Mouse (Mus musculus): ENCODE results near the gene Snw1.
"Not testable (repeated sequence)": the region's sequence is repeated elsewhere in the genome, so short reads cannot be mapped to it uniquely, and the experiment has no call there.

The Snw1 gene

DNA sequence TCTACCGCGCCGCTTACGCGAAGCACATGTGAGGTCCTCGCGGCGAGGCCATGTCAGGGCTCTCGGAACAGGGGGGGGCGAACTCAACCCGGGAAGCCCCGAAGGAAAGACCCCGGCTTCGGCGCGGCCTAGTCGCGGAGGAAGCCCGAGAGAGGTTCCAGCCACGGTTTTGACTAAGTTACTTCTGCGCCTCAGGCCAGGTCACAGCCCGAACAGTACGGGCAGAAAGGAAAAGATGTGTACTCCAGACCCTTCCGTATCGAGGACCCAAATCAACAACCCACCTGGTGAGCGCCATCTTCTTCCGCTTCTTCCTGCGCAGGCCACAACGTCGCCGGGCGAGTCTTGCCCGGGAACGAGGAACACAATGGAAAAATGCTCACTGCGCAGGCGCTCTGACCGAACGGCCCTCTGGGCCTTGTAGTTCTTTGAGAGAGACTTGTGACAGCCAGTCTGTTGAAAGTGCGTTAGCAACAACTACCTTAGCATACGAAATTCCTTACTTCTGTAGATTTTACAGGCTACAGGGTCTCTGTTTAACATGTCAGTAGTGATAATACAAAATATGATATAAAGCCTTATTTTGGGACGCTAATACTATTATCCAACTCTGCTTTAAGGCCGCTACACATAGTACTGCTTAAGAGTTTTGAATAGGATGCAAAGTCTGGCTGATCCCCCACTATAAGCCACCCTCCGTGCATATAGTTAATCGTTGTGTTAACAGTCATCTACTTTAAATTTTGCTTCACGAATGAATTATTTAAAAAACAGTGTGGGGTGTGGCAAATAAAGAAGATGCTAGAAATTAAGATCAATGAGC is at the start of gene Snw1:
Gene Snw1 (minus strand): TSS at position 311 of the 823 bp plus-strand sequence.
- DNase-seq, result peak; percentile 93

DNA sequence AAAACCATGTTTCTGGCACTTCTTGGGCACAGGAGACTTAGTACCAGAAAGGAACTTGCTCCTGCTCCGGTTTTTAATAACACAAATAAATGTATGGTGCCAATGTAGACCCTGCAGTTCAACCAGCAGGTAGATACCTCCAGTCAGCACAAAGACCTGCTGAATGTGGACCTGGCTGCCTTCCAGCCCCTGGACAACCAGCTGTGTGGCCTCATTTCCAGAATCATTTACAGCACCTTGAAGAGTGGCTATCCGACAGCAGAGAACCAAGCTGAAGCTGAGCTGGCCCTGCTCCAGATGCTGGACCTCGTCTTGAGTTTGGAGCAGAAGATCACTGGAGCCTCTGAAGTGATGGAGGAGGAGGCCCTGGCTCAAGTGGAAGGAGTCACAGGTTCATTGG is 47.5 kb upstream of the Snw1 start:
- not testable (repeated sequence) for DNase-seq

DNA sequence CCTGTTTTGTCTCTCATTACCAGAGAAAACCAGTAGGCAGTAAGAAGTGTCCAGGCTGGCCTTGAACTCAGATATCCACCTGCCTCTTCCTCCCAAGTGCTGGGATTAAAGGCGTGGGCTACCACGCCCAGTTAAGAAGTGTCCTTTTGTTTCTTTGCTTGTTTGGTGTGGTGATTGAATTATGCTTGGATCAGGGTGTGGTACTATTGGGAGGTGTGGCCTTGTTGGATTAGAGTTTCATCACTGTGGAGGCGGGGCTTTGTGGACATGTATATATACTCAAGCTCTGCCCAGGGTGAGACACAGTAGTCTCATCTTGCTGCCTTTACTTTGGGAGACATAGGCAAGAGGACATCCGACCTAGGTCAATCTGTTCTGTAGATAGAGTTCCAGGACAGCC is 41.9 kb upstream of the Snw1 start, which contains the start of gene Gm8300:
Gene Gm8300 (plus strand): TSS at position 301 of the 400 bp plus-strand sequence.
- DNase-seq, result not testable (repeated sequence)

DNA sequence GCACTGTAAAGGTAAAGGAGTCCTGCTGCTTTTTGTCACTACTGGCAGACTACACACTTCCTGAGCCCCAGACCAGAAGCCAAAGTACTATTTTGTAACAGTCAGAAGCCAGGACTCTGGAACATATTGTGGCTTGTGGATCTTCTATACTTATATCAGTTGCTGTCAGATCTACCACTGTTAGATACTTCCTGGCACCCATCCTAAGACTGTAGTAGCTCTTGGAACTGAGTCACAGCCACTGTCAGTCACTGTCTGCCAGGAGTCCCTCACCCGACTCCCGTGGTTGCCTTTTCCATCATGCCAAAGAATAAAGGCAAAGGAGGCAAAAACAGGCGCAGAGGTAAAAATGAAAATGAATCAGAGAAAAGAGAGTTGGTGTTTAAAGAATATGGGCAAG is 22.3 kb upstream of the Snw1 start, which contains the start of gene Gm5788:
Gene Gm5788 (plus strand): TSS at position 301 of the 400 bp plus-strand sequence.
- DNase-seq, result not testable (repeated sequence)

DNA sequence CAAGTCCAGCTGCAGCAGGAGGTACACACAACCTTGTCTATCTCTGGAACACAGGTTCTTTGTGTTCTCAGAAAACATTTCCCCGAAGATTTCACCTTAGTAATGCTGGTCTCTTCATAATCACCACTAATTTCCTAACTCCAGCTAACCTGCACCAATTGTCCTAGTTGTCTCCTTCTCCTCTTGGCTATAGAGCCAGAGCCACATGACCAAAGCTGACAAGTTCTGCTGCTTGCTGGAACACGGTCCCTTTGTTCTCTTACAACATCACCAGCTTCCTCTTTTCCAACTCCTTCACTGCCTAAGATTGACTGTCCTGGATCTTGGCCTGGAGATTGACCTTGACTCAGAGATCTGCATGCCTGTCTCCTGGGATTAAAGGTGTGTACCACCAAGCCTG is 16.6 kb upstream of the Snw1 start:
- not testable (repeated sequence) for DNase-seq

DNA sequence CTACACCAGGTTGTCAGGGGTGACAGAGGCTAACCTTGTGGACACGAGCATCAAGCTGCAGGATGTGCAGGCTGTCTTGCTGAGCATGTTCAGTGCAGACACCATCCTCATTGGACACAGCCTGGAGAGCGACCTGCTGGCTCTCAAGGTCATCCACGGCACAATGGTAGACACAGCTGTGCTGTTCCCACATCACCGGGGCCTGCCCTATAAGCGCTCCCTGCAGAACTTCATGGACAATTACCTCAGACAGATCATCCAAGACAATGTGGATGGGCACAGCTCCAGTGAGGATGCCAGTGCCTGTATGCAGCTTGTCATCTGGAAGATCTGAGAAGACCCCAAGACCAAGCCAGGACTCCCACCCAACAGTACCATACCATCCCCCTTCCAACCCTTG is 10.4 kb upstream of the Snw1 start:
- not testable (repeated sequence) for DNase-seq

DNA sequence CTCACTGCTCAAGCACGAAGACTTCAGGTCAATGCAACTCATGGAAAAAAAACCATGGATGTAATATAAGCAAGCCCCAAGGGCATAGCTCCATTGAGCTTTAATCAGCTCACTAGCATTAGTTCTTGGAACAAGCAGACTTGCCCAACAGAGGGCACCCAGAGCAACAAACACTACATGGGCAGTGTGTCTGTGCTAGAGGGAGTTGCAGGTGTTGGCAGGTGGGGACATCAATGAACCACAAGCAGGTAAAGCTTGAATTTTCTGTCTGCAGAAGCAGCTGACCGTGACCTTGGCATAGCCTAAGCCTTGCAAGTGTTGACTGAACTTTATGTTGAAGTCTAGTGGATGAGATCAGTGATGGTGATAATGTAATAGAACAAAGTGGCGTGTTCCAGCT is 2.7 kb upstream of the Snw1 start:
- DNase-seq, result no peak

DNA sequence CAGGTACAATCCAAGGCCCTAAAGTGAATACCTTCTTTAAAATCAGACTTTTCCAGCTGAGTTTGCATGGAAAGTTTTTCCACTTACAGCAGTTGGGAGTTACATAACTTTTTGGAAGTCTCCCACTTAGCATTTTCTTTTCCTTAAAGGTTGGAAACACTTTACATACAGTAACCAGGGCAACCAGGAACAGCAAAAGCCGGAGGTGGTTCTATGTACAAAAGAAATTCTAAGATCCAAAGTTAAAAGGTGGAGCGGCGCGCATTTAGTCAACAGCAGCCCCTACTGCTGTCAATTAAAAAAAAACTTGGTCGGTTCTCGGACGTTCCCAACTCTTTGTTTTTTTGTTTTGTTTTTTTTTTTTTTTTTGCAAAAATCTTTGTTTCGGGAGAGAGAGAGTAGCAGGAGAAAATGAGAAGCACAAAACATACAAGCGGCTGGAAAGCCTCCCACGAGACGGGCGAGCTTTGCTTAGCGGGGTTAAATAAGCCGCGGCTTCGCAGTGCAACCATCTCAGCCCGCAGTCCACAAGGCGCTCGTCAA is 582 bp downstream of the Snw1 start:
- peak in 1 of 2 experiments; percentile 11 for DNase-seq

DNA sequence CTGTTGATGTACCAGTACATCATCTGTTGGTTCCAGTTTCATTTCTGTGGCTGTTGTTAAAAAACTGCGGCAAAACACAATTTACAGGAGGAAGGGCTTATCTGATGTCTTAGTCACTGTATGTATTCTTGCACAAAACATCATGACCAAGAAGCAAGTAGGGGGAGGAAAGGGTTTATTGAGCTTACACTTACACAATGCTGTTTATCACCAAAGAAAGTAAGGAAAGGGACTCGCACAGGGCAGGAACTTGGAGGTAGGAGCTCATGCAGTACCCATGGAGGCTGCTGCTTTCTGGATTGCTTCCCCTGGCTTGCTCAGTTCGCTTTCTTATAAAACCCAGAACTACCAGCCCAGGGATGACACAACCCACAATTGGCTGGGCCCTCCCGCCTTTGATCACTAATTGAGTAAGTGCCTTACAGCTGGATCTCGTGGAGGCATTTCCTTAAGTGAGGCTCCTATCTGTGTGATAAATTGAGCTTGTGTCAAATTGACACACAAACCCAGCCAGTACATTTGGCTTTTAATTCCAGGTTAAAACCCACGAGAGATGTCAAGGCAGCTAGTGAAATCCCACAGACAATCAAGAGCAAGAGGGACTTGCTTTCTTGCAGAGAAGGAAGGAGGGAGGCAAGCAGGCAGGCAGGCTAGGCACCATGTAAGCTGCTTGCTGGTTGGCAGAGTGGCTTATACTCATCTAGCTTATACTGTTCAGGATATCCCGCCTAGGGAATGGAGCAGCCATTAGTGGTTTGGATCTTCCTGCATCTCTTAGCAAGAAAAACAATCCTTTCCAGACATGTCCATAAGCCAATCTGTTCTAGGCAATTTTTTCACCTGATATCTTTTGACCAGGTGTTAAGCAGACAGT is 1.6 kb downstream of the Snw1 start:
- no peak for DNase-seq

DNA sequence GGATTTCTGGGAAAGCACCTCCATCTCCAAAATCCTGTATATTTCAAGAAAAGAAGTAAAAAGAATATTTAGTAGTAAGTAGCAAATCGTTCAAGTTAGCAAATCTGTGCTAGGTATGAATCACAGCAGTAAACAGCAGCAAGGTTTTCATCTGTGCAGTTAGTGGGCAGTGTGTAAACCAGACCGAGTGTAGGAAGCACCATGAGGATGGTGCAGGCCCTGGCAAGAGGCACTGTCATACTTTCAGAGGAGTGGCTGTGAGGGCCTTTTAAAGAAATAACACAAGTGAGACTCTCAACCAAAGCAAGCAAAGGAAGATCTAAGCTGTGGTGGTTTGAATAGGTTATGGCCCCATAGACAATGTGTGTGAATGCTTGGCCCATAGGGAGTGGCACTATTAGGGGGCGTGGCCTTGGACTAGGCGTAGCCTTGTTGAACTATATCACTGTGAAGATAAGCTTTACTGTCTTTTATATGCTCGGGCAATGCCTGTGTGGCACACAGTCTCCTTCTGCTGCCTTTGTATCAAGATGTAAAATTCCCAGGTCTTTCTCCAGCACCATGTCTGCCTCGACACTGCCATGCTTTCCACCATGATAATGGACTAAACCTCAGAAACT is 7.3 kb downstream of the Snw1 start:
- no peak for DNase-seq

DNA sequence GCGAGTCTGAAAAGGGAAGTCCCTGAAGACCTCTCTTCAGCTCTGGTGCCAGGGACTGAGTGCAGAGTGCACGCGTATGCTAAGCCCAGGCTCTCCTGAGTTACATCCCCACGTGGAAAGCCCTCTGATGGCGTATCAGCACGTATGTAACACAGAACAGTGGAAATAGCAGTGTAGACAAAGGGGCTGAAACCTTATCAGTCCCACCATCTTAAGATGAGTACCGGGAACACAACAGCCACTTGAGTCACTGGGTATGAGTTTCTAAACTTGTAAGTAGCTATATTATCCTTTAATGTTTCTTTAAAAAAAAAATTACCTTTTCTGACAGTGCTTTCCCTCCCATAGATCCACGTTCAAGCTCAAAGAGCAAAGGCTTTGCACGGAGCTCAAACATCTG is 22.6 kb downstream of the Snw1 start:
- DNase-seq, result no peak

DNA sequence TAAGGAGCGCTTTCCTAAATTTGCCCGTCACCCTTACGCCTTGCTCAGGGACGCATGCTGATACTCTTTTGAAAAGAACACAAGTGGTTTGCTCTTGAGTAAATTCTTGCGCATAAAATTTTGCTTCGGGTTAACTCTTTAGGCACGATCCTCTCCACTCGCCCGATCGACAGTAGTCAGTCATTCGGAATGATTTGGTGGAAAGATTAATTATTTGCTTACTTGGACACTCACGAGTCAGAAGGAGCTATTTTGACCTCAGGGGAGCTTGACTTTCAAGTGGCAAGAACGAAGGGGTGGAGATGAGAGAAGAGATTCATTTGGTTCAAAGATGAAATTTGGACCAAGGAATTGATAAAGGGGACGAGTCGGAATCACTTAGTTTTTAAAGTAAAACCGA is 27.9 kb downstream of the Snw1 start:
- DNase-seq, result no peak

DNA sequence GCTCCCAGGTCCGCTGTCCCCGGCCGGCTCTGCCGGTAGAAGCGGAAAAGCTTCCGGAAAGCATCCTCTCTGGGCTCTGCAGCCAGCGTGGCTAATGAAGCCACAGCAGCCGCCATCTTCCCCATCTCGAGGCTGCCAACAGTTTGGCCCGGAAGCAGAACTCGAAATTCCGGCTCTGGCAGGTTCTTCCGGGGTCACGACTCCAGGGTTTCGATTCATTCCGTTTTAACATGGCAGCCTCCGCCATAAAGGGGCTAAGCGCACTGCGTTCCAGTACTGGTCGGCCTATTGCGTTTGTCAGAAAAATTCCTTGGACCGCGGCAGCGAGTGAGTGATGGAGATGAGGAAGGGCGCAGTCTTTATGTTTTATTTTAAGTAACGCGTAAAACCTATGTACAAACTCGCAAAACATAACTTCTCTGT is 28.4 kb downstream of the Snw1 start, which contains the start of the genes Slirp and Alkbh1:
Gene Slirp (plus strand): TSS at position 197 of the 423 bp plus-strand sequence.
Gene Alkbh1 (minus strand): TSS at position 318 of the 423 bp plus-strand sequence.
- peak; percentile 88 to 89 for DNase-seq

DNA sequence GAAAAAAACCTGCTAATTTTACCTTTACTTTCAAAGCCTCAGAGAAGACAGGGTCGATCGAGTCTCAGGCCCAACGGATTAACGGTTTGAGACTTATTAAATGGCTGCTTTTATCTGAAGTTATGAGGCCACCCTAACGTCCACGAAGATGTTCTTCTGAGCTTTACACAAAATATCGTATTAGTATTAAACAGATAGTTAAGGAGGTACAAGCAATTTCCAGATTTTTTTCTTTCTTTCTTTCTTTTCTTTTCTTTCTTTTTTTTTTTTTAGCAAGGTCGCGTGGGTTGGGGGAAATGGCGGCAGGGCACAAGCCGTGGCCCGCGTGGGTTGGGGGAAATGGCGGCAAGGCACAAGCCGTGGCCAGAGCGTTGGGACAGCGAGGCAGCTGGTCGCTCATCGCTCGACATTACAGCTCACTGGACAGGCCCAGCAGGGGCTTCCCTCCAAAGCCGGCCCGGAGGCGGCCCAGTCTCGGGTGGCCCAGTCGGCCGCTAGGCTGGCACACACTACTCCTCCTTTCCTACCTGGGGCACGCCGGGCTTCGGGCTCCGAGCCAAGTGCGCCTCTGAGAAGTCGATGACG is 28.9 kb downstream of the Snw1 start:
- no peak for DNase-seq

DNA sequence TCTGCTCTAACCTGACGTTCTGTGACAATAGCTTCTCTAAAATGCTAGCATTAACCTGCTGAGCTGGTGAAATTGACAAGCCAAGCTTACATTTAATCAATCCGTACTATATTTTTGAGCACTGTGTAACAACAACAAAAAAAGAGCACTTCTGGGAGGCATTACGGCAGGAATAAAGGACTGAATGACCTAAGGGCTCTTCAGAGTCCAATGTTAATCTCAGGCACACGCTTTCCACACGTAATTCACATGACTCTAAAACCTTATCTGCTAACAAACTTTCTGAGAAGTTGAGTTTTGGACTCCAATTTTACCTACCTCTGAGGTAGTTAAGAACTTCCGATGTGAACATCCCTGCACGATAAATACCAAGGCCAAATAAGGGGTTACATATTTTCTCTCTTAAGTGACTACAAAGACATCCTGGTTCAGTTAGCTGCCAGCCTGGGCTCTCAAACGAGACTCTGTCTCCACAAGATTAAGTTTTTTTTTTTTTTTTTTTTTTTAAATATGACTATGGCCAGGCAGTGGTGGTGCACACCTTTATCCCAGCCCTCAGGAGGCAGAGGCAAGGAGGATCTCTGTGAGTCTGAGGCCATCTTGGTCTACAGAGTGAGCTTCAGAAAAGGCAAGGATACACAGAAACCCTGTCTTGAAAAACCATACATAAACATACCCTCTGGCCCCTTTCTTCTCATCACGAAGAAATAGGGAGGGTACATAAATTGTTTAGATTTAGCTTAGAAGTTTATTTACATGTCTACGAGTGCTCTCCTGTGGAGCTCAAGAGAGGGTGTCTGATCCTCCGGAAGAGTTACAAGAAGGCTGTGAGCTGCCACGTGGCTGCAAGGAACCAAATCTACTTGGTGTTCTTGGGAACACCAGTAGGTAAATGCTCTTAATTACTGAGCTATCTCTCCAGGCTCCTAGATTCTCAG is 29.6 kb downstream of the Snw1 start:
- DNase-seq, result no peak

DNA sequence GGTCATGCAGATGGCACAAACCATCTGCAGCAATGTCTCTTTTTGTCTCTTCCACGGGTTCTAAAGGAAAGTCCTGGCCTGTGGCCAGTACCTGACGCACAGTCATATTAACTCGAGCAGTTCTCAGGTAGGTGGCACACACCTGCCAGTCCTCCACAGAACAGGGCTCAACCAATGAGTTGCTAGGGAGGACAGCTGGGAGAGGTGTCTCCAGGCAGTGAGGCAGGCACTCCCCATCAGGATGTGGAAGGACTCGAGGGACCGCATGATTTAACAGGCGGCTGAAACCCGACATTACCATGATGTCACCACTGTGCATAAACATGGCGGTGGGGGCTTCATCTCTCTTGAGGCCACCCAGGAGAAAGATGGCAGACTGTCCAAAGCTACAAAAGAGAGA is 43.2 kb downstream of the Snw1 start:
- DNase-seq, result no peak

DNA sequence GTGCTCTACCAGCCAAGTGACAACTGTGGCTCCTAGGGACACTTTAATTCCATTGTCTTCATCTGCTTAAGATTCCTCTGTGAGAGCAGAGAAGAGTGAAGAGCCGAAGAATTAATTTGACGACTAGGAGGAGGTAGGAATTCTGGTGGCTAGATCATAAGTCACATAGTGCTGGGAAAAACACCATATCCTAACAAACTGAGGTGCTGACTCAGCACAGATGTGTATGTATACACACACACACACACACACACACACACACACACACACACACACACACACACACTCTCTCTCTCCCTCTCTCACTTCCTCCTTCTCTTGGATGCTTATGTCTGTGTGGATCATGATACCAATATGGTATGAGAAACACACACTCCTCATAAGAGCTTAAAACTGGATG is 43.8 kb downstream of the Snw1 start:
- DNase-seq, result no peak

DNA sequence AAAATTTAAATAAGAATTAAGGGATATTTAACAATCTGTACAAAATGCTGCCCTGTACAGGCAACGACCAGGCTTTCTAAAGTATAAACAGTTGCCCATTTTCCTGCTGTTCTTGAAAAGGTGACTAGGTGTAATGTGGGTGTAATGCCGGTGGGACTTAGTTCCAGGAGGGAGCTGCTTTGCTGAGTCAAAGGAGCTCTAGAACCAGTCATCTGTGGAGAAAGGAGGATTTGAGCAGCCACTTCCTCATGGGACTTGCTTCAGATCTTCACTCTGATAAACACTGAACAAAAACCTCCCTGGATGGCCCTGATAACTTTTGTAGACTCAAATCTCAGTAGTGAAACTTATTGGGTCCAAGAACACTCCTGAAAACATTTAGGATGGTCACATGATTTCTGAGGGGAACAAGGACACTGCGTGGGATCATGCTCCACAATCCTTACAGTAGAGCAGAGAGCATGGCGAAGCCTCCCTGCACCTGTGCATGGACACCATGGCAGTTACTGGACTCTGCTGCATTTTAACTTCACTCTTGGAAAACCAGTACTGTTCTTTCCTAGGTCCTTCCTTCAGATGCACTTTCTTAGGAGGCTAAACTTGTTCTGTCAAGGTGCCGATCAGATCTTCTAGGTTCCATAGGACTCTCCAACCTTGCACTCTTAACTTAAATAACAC is 45.6 kb downstream of the Snw1 start:
- no peak for DNase-seq

DNA sequence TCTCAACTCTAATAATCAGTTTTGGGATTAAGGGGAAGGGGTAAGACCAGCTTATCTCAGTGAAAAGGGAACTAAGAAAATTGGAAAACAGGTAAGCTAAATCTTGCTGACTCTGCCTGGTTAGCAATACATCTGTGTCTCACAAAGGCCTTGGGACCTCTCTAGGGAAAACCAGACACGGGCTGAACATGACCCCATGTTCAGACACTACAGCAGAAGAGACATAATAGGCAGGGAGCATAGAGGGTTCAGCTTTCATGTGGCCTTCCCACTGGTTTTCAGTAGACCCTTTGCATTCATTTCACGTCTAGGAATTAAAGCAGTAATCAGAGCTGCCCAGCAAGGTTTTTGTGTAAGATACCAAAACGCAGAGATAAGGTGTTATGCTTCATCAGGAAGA is 47.6 kb downstream of the Snw1 start:
- DNase-seq, result no peak

DNA sequence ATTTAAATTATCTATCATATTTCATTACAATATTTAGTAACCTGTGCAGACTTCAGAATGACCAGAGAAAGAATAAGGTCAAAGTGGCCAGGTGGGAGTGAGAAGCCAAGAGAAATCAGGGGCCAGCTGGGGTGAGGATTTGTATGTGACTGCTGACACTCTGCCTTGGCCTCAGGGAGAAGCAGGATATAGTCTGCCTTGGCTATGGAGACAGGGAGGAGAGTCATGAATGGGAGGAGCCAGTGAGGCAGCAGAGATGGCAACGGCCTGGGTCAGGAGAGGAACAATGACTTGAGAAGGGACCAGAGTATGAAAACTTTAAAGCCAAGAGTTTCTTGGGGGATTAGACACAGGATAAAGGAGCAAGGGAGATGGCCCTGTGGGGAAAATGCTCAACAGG is 48.4 kb downstream of the Snw1 start:
- DNase-seq, result no peak
